ENCODE assay signal across 12 mouse cellular contexts in genomic region chr10:63135680-63136079, GRCm38 (mm10).
"Had no signal": no experiment of that assay in that cellular context is flagged by ENCODE, and none has a peak within 500 bp of the region (broad histone marks: within the 10 kb centered on the region; RNA-seq: fewer than 3 reads in every experiment).

No protein-coding gene starts in this region.

- DNase-seq: kidney, adult 11 months; kidney, postnatal 10 days; kidney, postnatal 4 days; lung, embryonic 14.5 days; lung, postnatal 10 days; right cerebral cortex, postnatal 25 days; thymus, postnatal 36 days had no signal

- H3K9me3 ChIP-seq: limb, embryonic 15.5 days; liver, embryonic 12.5 days had no signal

- H3K4me1 ChIP-seq: limb, embryonic 15.5 days; liver, embryonic 12.5 days; megakaryocyte, embryonic 14.5 days; neural tube, embryonic 13.5 days had no signal

- H3K36me3 ChIP-seq: limb, embryonic 15.5 days; liver, embryonic 12.5 days; neural tube, embryonic 13.5 days had no signal

- H3K27me3 ChIP-seq: limb, embryonic 15.5 days; neural tube, embryonic 13.5 days had no signal

- H3K4me3 ChIP-seq: limb, embryonic 15.5 days; liver, embryonic 12.5 days; megakaryocyte, embryonic 14.5 days; neural tube, embryonic 13.5 days had no signal

- ATAC-seq: liver, embryonic 12.5 days; midbrain, embryonic 16.5 days had no signal
